Mouse (Mus musculus) C2C12 (cell line): ENCODE results near the gene Fxyd7. TPM values are rescaled to one million over a fixed set of nuclear protein-coding genes. Genes with fewer than 3 reads are reported as not detected.

ENCODE experiments used
- H3K27me3 ChIP-seq: one replicate; pipeline ENCODE4 v1.6.1; 2011; ENCODE audit not compliant: control insufficient read depth, insufficient read depth, insufficient read length
- H3K36me3 ChIP-seq: one replicate; pipeline ENCODE4 v1.6.1; 2011; ENCODE audit not compliant: control insufficient read depth, insufficient read depth
- H3K4me3 ChIP-seq: one replicate; pipeline ENCODE4 v1.5.1; 2011; ENCODE audit warnings: mild to moderate bottlenecking, control low read depth; ENCODE audit not compliant: poor library complexity, insufficient read depth, severe bottlenecking
- H3K79me2 ChIP-seq: one replicate; pipeline ENCODE4 v1.6.1; 2011; ENCODE audit not compliant: control insufficient read depth, insufficient read depth
- H3K79me3 ChIP-seq: one replicate; pipeline ENCODE4 v1.6.1; 2011; ENCODE audit warnings: low read depth, control low read depth
- H3ac ChIP-seq: one replicate; pipeline ENCODE3; 2011; ENCODE audit warnings: low read depth; ENCODE audit not compliant: control insufficient read depth, insufficient read length
- CEBPB ChIP-seq: IDR thresholded peaks from one replicate; pipeline ENCODE4 v1.6.1; 2011; ENCODE audit warnings: low read depth, mild to moderate bottlenecking, control low read depth, moderate library complexity
- CTCF ChIP-seq: IDR thresholded peaks from one replicate; pipeline ENCODE4 v1.5.1; 2011; ENCODE audit not compliant: control insufficient read depth, insufficient read depth, insufficient read length
- FOSL1 ChIP-seq: IDR thresholded peaks from one replicate; pipeline ENCODE4 v1.8.0; 2011; ENCODE audit warnings: mild to moderate bottlenecking, low read length; ENCODE audit not compliant: poor library complexity, insufficient read depth, severe bottlenecking
- MAX ChIP-seq: IDR thresholded peaks from one replicate; pipeline ENCODE4 v1.6.1; 2011; ENCODE audit warnings: mild to moderate bottlenecking, control low read depth
- MYOD1 ChIP-seq: IDR thresholded peaks from one replicate; pipeline ENCODE4 v1.6.1; 2011; ENCODE audit warnings: low read depth; ENCODE audit not compliant: control insufficient read depth, insufficient read length
- MYOG ChIP-seq: IDR thresholded peaks from one replicate; pipeline ENCODE4 v1.6.1; 2011; ENCODE audit not compliant: control insufficient read depth, insufficient read length; ENCODE audit errors: extremely low read depth
- USF1 ChIP-seq: IDR thresholded peaks from one replicate; pipeline ENCODE4 v1.6.1; 2011; ENCODE audit warnings: low read depth, mild to moderate bottlenecking, control low read depth, moderate library complexity
- polyA plus RNA-seq: library from polyadenylated mRNA; unstranded; fragments of >200 nt; fragmentation: generic; extraction: Trizol; gene quantifications from one replicate; pipeline ENCODE4 v1.2.1, GENCODE M21; 2012; ENCODE audit warnings: missing spikeins

Gene Fxyd7
- polyA plus RNA-seq, 1 experiment = not detected

DNA sequence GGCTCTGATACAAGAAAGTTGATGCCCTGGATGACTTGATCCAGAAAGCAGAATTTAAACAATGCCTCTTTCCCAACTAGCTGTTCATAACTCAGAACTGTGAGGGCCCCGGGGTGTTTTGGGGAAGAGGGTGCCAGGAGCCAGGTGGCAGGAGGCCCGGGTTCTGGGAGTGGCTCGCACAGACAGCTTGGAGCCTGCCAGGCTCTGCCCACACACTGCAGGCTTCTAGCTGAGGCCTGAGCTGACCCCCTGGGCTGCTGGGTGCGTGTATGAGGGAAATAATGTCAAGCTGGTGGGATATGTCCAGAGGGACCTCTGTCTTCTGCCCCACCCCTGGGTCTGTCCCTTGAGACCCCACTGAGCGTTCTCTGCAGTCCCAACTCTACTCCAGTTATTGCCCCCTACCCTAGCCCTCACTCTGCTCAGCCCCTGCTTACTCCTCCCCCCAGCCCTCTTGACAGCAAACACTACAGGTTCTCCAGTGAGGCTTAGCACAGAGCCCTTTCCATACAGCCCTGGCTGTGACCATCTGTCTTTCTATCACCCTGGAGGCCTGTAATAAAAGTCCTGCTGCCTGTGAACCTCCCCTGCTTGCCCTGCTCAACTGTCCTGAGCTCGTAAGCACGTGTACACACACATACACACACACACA is 22.9 kb upstream of the Fxyd7 start:
- Histone ChIP-seq H3K4me3 (no peak overlapping the region), H3K36me3 (no peaks in the 10 kb centered on the region), H3K79me3 (no peaks in the 10 kb centered on the region), H3ac (no peak overlapping the region), H3K79me2 (no peaks in the 10 kb centered on the region), H3K27me3 (peaks cover 27% of the 10 kb centered on the region)
- no peak for TF ChIP-seq MYOD1
- no peak for TF ChIP-seq CTCF
- no peak for TF ChIP-seq FOSL1
- no peak for TF ChIP-seq USF1
- TF ChIP-seq CEBPB = no peak
- no peak for TF ChIP-seq MAX
- TF ChIP-seq MYOG = no peak

DNA sequence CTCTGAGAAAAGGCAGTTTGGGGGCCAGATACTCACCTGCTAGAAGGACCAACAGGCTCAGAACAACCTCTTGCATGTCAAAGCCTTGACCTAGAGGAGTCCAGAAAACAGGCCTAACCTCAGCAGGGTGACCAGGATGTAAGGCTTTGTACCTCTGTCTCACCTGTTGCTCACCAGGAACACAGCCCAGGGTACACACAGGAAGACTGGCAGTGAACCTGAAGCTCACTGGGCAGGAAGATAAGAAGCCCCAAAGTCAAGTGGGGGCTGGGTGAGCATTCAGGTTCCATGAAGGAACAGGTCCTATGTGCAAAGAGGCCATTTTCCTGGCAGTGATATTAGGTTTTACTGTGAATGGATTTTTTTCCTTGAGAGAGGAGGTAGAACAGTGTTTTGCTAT is 22.3 kb upstream of the Fxyd7 start:
- Histone ChIP-seq H3K79me2 (no peaks in the 10 kb centered on the region), H3ac (no peak overlapping the region)
- no peak for TF ChIP-seq FOSL1
- no peak for TF ChIP-seq CEBPB
- TF ChIP-seq CTCF = no peak
- no peak for TF ChIP-seq MYOG
- TF ChIP-seq MYOD1 = no peak
- no peak for TF ChIP-seq MAX
- TF ChIP-seq USF1 = no peak

DNA sequence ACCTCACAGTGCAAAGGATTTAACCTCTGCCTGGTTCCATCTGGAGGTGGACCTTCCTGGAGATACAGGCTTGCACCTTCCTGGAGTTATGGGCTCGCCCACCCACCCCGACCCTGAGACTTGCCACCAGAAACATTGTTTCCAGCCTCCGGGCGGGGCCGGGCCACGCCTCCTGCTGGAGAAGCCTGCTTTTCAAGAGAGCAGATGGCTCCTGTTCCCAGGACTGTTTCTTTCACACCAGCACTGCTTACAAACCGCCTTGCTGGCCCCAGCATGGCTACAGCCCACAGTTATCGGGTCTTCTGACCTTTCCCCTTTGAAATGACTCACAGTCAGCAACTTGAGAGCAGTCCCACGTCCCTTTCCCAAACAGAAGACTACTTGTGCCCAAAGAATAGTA is 21.1 kb upstream of the Fxyd7 start:
- no peak overlapping the region for H3ac ChIP-seq
- H3K79me3 ChIP-seq = no peaks in the 10 kb centered on the region
- TF ChIP-seq FOSL1 (no peak), USF1 (no peak), CEBPB (no peak), CTCF (no peak), MYOD1 (no peak)

More for the DNA sequence above, 22.3 kb upstream of the Fxyd7 start:
- no peaks in the 10 kb centered on the region for H3K79me3 ChIP-seq
- H3K27me3 ChIP-seq = peaks cover 32% of the 10 kb centered on the region
- no peaks in the 10 kb centered on the region for H3K36me3 ChIP-seq
- H3K4me3 ChIP-seq = no peak overlapping the region

DNA sequence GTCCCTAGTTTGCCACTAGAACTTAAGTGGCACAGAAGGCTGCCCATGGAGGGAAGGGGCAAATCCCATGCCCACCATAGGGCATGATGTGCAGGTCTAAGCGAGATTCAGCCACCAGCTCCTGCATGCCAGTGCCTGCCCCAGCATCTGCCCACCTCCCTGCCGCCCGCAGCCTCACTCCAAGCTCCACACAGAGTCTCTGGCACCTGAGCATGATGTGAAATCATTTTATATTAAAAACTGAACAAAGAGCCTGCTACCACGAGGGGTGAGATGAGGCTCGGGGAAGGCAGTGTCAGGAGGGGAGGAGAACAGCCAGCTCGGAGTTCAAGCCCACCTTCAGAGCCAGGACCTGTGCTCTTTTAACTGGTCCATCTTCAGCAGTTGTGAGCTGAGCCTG is 19.1 kb upstream of the Fxyd7 start:
- TF ChIP-seq MAX (no peak), FOSL1 (no peak), MYOG (no peak), MYOD1 (no peak), CTCF (no peak), CEBPB (no peak), USF1 (no peak)
- Histone ChIP-seq H3K27me3 (peaks cover 24% of the 10 kb centered on the region), H3K4me3 (no peak overlapping the region), H3K79me2 (no peaks in the 10 kb centered on the region), H3K36me3 (no peaks in the 10 kb centered on the region), H3ac (no peak overlapping the region), H3K79me3 (no peaks in the 10 kb centered on the region)

More for the DNA sequence above, 21.1 kb upstream of the Fxyd7 start:
- H3K36me3 ChIP-seq = no peaks in the 10 kb centered on the region
- peaks cover 32% of the 10 kb centered on the region for H3K27me3 ChIP-seq
- H3K4me3 ChIP-seq = no peak overlapping the region
- no peaks in the 10 kb centered on the region for H3K79me2 ChIP-seq

DNA sequence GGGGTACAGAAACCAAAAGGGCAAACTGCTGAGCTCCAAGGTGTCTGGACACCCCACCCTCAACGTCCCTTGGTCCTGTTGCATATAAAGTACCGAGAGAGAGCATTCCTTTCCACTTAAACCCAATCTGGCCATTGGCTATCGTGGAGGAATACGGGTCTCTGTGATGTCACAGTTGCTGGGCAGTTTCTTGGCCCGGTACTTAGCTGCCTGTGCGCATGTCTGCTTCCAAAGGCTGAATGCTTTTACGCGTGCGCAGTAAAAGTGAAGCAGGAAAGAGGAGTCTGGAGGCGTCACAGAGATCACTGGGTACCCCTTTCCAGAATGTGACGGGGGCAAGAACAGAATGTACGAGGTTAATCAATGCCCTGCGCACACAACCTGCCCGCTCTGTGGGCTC is 18.2 kb upstream of the Fxyd7 start:
- Histone ChIP-seq H3K27me3 (peaks cover 24% of the 10 kb centered on the region), H3K79me3 (no peaks in the 10 kb centered on the region), H3K79me2 (no peaks in the 10 kb centered on the region), H3K4me3 (no peak overlapping the region), H3K36me3 (no peaks in the 10 kb centered on the region), H3ac (no peak overlapping the region)
- TF ChIP-seq CTCF (no peak), MAX (no peak), USF1 (no peak), MYOG (no peak), MYOD1 (no peak), FOSL1 (no peak), CEBPB (no peak)

DNA sequence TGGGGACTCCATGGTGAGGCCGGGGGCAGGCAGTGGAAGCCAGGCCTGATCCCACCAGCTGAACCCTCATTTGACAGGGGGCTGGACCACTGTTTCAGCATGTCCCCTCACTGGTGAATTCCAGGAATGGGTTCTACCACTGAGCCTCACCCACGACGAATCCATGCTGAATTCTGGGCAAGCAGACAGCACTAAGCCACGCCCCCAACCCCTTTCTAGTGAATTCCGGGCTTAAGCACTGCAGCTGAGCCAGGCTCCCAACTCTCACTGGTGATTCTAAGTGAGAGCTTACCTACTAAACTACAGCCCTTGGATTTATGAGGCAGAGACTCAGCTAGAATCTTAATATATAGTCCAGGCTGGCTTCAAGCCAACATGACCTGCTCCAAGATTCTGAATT is 16.6 kb upstream of the Fxyd7 start:
- Histone ChIP-seq H3K4me3 (no peak overlapping the region), H3K36me3 (no peaks in the 10 kb centered on the region), H3ac (no peak overlapping the region), H3K27me3 (peaks cover 24% of the 10 kb centered on the region), H3K79me2 (no peaks in the 10 kb centered on the region), H3K79me3 (no peaks in the 10 kb centered on the region)
- TF ChIP-seq CEBPB = no peak
- TF ChIP-seq MAX = no peak
- no peak for TF ChIP-seq MYOG
- TF ChIP-seq USF1 = no peak
- TF ChIP-seq CTCF = no peak
- TF ChIP-seq FOSL1 = no peak
- no peak for TF ChIP-seq MYOD1
